Mouse (Mus musculus): ENCODE results near the gene Slc5a6.

DNA sequence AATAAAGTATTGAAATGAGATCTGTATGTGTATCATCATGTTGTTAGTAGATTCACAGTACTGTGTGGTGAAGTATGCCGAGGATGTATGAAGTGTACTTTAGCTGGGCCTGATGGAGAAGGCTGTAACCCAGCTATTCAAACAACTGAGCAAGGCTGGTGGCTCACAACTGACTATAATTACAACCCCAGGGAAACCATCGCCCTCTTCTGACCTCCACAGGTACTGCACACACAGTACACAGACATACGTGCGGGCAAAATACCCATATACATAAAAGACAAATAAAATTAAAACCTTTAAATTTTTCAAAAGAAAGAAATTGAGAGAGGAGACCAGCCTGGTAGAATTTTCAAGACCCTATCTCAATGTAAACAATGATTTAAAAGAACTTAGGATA, 47.2 kb downstream of the Slc5a6 start:
- TF ChIP-seq CTCF (IDR thresholded peaks at IDR 0.05; ENCODE audit: borderline replicate concordance, insufficient read depth, low read depth, low read length) (no peak), POLR2A (IDR thresholded peaks at IDR 0.05; ENCODE audit: borderline replicate concordance, insufficient read depth, low read length) (no peak)
